Mouse (Mus musculus): ENCODE measurements around the gene Arid1b. TPM values are rescaled to one million over a fixed set of nuclear protein-coding genes. Genes with fewer than 3 reads are reported as not detected.

The Arid1b gene
- polyA plus RNA-seq, 1 experiment from 2014 or later, result 20.5 TPM

GRCm38 (mm10) chr17:5221041-5221440, 226.9 kb downstream of the Arid1b start:
- no peak overlapping the region for H3K4me2 ChIP-seq (replicated peaks)
- H3K27me3 ChIP-seq (ENCODE audit: control insufficient read depth, insufficient read depth, low read length), result no peaks in the 10 kb centered on the region
- H3K9ac ChIP-seq, result 0 out of 2 replicates have a peak overlapping the region, but pooled peaks have one; percentile 7
- H3K36me3 ChIP-seq (replicated peaks; ENCODE audit: control insufficient read depth, insufficient read depth), result no peaks in the 10 kb centered on the region
- H3K4me1 ChIP-seq (replicated peaks; ENCODE audit: control insufficient read depth, insufficient read depth, low read length), result peaks cover 42% of the 10 kb centered on the region
- ATAC-seq (ENCODE audit: low FRiP score) (no peak), DNase-seq (ENCODE audit: low spot score) (peak; percentile 44)
- 36% methylated on average over 8 of the region's 8 CpGs for WGBS
- no peak overlapping the region for H3K4me3 ChIP-seq (replicated peaks; ENCODE audit: low read length)
- peak overlapping the region; percentile 56; the same call in 1 of the 2 replicates for H3K27ac ChIP-seq
- H3K9me3 ChIP-seq (ENCODE audit: control insufficient read depth, low read length), result no peaks in the 10 kb centered on the region

GRCm38 (mm10) chr17:5221558-5221957, 227.4 kb downstream of the Arid1b start:
- WGBS, result 45% methylated on average over 4 of the region's 4 CpGs
- DNase-seq (ENCODE audit: low spot score), result no peak
- H3K27ac ChIP-seq, result 0 out of 2 replicates have a peak overlapping the region, but pooled peaks have one; percentile 56
- H3K9me3 ChIP-seq (ENCODE audit: control insufficient read depth, low read length), result no peaks in the 10 kb centered on the region
- no peaks in the 10 kb centered on the region for H3K27me3 ChIP-seq (ENCODE audit: control insufficient read depth, insufficient read depth, low read length)
- no peaks in the 10 kb centered on the region for H3K36me3 ChIP-seq (replicated peaks; ENCODE audit: control insufficient read depth, insufficient read depth)
- no peak overlapping the region for H3K4me2 ChIP-seq (replicated peaks)
- H3K9ac ChIP-seq, result no peak overlapping the region
- H3K4me1 ChIP-seq (replicated peaks; ENCODE audit: control insufficient read depth, insufficient read depth, low read length), result peaks cover 42% of the 10 kb centered on the region
- no peak overlapping the region for H3K4me3 ChIP-seq (replicated peaks; ENCODE audit: low read length)
- no peak for ATAC-seq (ENCODE audit: low FRiP score)

DNA sequence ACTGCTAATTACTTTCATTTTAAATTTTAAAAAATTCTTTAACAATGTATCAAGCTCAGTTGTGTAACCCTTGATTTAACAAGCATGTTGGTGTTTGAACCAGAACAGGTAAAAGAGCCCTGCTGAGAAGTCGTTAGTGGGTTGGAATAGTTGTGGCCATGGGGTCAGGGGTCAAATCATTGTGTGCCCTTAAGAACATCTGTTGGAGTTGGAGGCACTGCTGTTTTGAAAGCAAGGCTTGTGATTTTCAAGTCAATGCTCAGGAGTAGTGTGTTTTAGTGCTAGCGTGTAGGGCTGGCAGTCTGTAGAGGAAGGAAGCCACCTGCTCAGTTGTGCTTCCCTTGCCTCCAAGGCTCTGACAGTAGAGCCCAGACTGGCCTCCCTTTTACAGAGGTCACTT, 228.7 kb downstream of the Arid1b start:
- ATAC-seq (ENCODE audit: low FRiP score) (no peak), DNase-seq (ENCODE audit: low spot score) (no peak)
- no peak overlapping the region for H3K27ac ChIP-seq
- H3K4me1 ChIP-seq (replicated peaks; ENCODE audit: control insufficient read depth, insufficient read depth, low read length), result peaks cover 44% of the 10 kb centered on the region
- H3K9me3 ChIP-seq (ENCODE audit: control insufficient read depth, low read length), result no peaks in the 10 kb centered on the region
- H3K27me3 ChIP-seq (ENCODE audit: control insufficient read depth, insufficient read depth, low read length), result no peaks in the 10 kb centered on the region
- H3K9ac ChIP-seq, result no peak overlapping the region
- WGBS, result 18% methylated on average over 2 of the region's 2 CpGs
- no peak overlapping the region for H3K4me3 ChIP-seq (replicated peaks; ENCODE audit: low read length)
- no peak overlapping the region for H3K4me2 ChIP-seq (replicated peaks)
- no peaks in the 10 kb centered on the region for H3K36me3 ChIP-seq (replicated peaks; ENCODE audit: control insufficient read depth, insufficient read depth)

GRCm38 (mm10) chr17:5224932-5225331, 230.8 kb downstream of the Arid1b start:
- 91% methylated on average over 4 of the region's 4 CpGs for WGBS
- H3K4me1 ChIP-seq (replicated peaks; ENCODE audit: control insufficient read depth, insufficient read depth, low read length), result peaks cover 43% of the 10 kb centered on the region
- no peak for DNase-seq (ENCODE audit: low spot score)
- H3K4me3 ChIP-seq (replicated peaks; ENCODE audit: low read length), result no peak overlapping the region
- ATAC-seq (ENCODE audit: low FRiP score), result no peak
- H3K36me3 ChIP-seq (replicated peaks; ENCODE audit: control insufficient read depth, insufficient read depth), result no peaks in the 10 kb centered on the region
- H3K27ac ChIP-seq, result no peak overlapping the region
- H3K9ac ChIP-seq, result no peak overlapping the region
- H3K27me3 ChIP-seq (ENCODE audit: control insufficient read depth, insufficient read depth, low read length), result no peaks in the 10 kb centered on the region
- H3K9me3 ChIP-seq (ENCODE audit: control insufficient read depth, low read length), result no peaks in the 10 kb centered on the region
- no peak overlapping the region for H3K4me2 ChIP-seq (replicated peaks)

- no peaks in the 10 kb centered on the region for H3K27me3 ChIP-seq (ENCODE audit: control insufficient read depth, insufficient read depth, low read length)
- ATAC-seq (ENCODE audit: low FRiP score), result no peak
- 0 out of 2 replicates have a peak overlapping the region, but pooled peaks have one; percentile 26 for H3K27ac ChIP-seq
- WGBS, result 75% methylated on average over 6 of the region's 6 CpGs
- no peaks in the 10 kb centered on the region for H3K36me3 ChIP-seq (replicated peaks; ENCODE audit: control insufficient read depth, insufficient read depth)
- DNase-seq (ENCODE audit: low spot score), result no peak
- H3K4me1 ChIP-seq (replicated peaks; ENCODE audit: control insufficient read depth, insufficient read depth, low read length), result peaks cover 23% of the 10 kb centered on the region
- H3K9me3 ChIP-seq (ENCODE audit: control insufficient read depth, low read length), result no peaks in the 10 kb centered on the region
- no peak overlapping the region for H3K4me3 ChIP-seq (replicated peaks; ENCODE audit: low read length)
- H3K9ac ChIP-seq, result no peak overlapping the region
- no peak overlapping the region for H3K4me2 ChIP-seq (replicated peaks)
Observed at GRCm38 (mm10) chr17:5227136-5227535, 233.0 kb downstream of the Arid1b start.

DNA sequence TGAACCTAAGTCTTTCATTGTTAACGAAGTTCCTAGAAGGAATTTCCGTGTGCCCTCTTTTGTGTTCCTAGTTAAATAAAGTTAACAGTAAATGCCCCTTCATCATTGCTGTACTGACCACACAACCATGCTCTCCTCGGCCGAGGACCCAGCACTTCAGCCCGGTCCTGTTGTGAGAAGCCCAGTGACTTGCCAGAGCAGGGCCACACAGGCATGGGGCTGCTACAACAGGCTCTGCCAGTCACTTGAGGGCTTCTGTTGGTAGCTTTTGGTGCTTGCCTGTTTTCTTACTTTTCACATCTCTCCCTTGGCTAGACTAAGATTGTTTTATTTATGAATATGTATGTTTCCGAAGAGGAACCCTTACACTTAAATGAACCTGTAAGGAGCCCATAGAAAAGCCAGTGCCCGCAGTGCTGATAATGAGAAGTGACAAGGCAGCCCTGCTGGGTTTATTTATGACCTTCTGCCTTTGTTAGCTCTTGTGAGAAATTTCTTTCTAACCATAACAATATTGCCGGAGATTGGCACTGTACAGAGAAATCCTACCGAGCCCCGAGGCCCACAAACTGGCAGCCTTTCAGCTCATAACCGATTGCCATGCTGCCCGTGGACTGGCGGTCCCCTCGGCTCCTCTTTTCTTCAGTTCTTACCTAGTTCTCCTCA, 234.0 kb downstream of the Arid1b start:
- Histone ChIP-seq H3K4me3 (replicated peaks; ENCODE audit: low read length) (no peak overlapping the region), H3K27ac (peak overlapping the region; percentile 68), H3K27me3 (ENCODE audit: control insufficient read depth, insufficient read depth, low read length) (no peaks in the 10 kb centered on the region), H3K9me3 (ENCODE audit: control insufficient read depth, low read length) (no peaks in the 10 kb centered on the region), H3K36me3 (replicated peaks; ENCODE audit: control insufficient read depth, insufficient read depth) (no peaks in the 10 kb centered on the region), H3K4me1 (replicated peaks; ENCODE audit: control insufficient read depth, insufficient read depth, low read length) (peaks cover 23% of the 10 kb centered on the region), H3K4me2 (replicated peaks) (0 out of 2 replicates have a peak overlapping the region, but pooled peaks have one; percentile 5), H3K9ac (no peak overlapping the region)
- 43% methylated on average over 14 of the region's 14 CpGs for WGBS
- DNase-seq (ENCODE audit: low spot score), result no peak
- peak; percentile 61; the same call in 1 of the 2 replicates for ATAC-seq (ENCODE audit: low FRiP score)

DNA sequence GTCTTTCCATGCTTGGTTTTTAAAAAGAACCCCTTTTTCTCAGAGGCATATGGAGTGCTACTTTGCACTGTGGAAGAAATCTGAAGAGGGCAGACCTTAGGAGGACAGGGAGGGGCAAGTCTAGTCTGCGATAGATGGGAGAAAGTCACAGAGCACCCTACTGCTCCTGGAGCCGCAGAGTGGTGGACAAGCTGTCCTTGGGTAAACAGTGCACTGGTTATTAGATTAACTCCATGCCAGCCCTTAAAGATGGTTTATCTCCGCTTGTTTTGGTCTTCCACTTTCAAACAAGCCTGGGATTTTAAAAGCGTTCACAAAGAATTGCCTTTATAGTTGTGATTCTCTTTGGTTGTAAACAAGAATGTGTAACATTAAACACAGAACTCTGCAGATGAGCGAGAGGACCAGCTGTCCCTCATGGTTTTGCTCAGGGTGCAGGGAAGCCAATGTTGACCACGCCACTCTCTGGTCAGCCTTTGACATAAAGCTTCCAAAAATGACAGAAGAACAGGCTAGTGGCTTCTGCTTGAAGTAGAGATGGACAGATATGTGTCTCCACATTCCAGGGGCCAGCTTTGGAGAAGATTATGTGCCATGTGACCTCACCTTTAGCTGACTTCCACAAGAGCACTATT, 234.6 kb downstream of the Arid1b start:
- no peak for DNase-seq (ENCODE audit: low spot score)
- Histone ChIP-seq H3K9me3 (ENCODE audit: control insufficient read depth, low read length) (no peaks in the 10 kb centered on the region), H3K9ac (no peak overlapping the region), H3K4me1 (replicated peaks; ENCODE audit: control insufficient read depth, insufficient read depth, low read length) (peaks cover 23% of the 10 kb centered on the region), H3K4me3 (replicated peaks; ENCODE audit: low read length) (no peak overlapping the region), H3K4me2 (replicated peaks) (no peak overlapping the region), H3K27me3 (ENCODE audit: control insufficient read depth, insufficient read depth, low read length) (no peaks in the 10 kb centered on the region), H3K27ac (0 out of 2 replicates have a peak overlapping the region, but pooled peaks have one; percentile 68), H3K36me3 (replicated peaks; ENCODE audit: control insufficient read depth, insufficient read depth) (no peaks in the 10 kb centered on the region)
- 85% methylated on average over 6 of the region's 6 CpGs for WGBS
- ATAC-seq (ENCODE audit: low FRiP score), result 0 out of 2 replicates have a peak, but pooled peaks have one; percentile 21

GRCm38 (mm10) chr17:5230063-5230462, 235.9 kb downstream of the Arid1b start:
- ATAC-seq (ENCODE audit: low FRiP score), result no peak

DNA sequence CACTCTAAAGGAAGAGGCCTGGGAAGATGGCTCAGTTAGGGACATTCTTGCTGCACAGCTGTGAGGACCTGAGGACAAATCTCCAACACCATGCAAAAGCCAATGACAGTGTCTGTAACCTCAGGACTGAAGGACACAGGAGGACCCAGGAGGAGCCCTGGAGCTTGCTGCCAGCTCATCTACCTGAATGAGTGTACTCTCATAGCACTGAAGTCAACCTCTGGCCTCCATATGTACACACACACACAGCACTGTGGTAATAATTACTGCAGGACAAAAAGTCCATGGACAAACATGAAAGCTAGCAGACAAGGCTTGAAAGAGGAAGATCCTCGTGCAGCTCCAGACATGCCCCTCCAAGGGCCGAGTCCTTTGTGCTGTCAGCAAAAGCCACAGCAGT, 238.0 kb downstream of the Arid1b start:
- Histone ChIP-seq H3K4me2 (replicated peaks) (no peak overlapping the region), H3K27ac (no peak overlapping the region), H3K27me3 (ENCODE audit: control insufficient read depth, insufficient read depth, low read length) (no peaks in the 10 kb centered on the region), H3K36me3 (replicated peaks; ENCODE audit: control insufficient read depth, insufficient read depth) (no peaks in the 10 kb centered on the region), H3K4me1 (replicated peaks; ENCODE audit: control insufficient read depth, insufficient read depth, low read length) (peaks cover 36% of the 10 kb centered on the region), H3K9me3 (ENCODE audit: control insufficient read depth, low read length) (no peaks in the 10 kb centered on the region), H3K4me3 (replicated peaks; ENCODE audit: low read length) (no peak overlapping the region), H3K9ac (no peak overlapping the region)
- DNase-seq (ENCODE audit: low spot score), result no peak
- WGBS, result 53% methylated on average over 2 of the region's 2 CpGs
- no peak for ATAC-seq (ENCODE audit: low FRiP score)

More at GRCm38 (mm10) chr17:5230063-5230462, 235.9 kb downstream of the Arid1b start:
- Histone ChIP-seq H3K27me3 (ENCODE audit: control insufficient read depth, insufficient read depth, low read length) (no peaks in the 10 kb centered on the region), H3K36me3 (replicated peaks; ENCODE audit: control insufficient read depth, insufficient read depth) (no peaks in the 10 kb centered on the region), H3K4me2 (replicated peaks) (no peak overlapping the region), H3K9ac (no peak overlapping the region), H3K9me3 (ENCODE audit: control insufficient read depth, low read length) (no peaks in the 10 kb centered on the region), H3K27ac (no peak overlapping the region), H3K4me1 (replicated peaks; ENCODE audit: control insufficient read depth, insufficient read depth, low read length) (peaks cover 23% of the 10 kb centered on the region), H3K4me3 (replicated peaks; ENCODE audit: low read length) (no peak overlapping the region)
- no peak for DNase-seq (ENCODE audit: low spot score)
- WGBS, result 69% methylated on average over 7 of the region's 7 CpGs

Data from hindbrain, embryonic 14.5 days (tissue).